Mouse (Mus musculus) MEL (cell line): ENCODE data around the gene Mrtfb. TPM values are rescaled to one million over a fixed set of nuclear protein-coding genes. Genes with fewer than 3 reads are reported as not detected.

Source experiments
- polyA plus RNA-seq, 2 experiments: library from polyadenylated mRNA; stranded (reverse) in 1 of 2; unstranded in 1 of 2; fragments of >175 nt in 1 of 2; fragments of >200 nt in 1 of 2; gene quantifications; 2 replicates each; pipeline versions ENCODE4 v1.2.1 to v1.2.4; 2012; ENCODE audit warnings: low replicate concordance in 2 of 2, low read depth in 1 of 2; ENCODE audit not compliant: insufficient read length in 2 of 2, insufficient read depth in 1 of 2, missing spikeins in 1 of 2
- total RNA-seq: library from RNA; depleted of rRNA; stranded (reverse); fragments of 300-350 nt; gene quantifications from 2 replicates; pipeline ENCODE4 v1.2.3, GENCODE M21; 2012; rRNA removed

Mrtfb gene
- total and polyA plus RNA-seq, 3 experiments, result 2.7 to 6.6 TPM; not detected in 1

Other genes with a start within 250 kb of the Mrtfb start
- 9.9 and 10.6 TPM in 2 replicates for gene Ercc4, start 146.8 kb upstream of the Mrtfb start, total RNA-seq
- gene Ercc4, start 146.8 kb upstream of the Mrtfb start, polyA plus RNA-seq, result 10 to 100 TPM in 1 of 2 experiments, not detected in 1; 15.5 TPM